Mouse (Mus musculus) liver, adult 2 months (tissue): ENCODE data around the gene Traf2. TPM values are rescaled to one million over a fixed set of nuclear protein-coding genes. Genes with fewer than 3 reads are reported as not detected.
A peak's percentile ranks its signal among the peaks of the same experiment; 100 is the strongest.

Experiments
- DNase-seq: peaks from one replicate; pipeline ENCODE4 v3.0.0-alpha.2; 2011; ENCODE audit warnings: low read depth, low spot score; ENCODE audit errors: extremely low read depth
- H3K27ac ChIP-seq: fragments of 200-500 bp; replicated peaks from 2 replicates; pipeline ENCODE4 v1.5.1; 2012; ENCODE audit warnings: low read depth, mild to moderate bottlenecking, control low read depth, inconsistent platforms, low read length; ENCODE audit not compliant: insufficient read depth
- H3K27me3 ChIP-seq: fragments of 200-500 bp; 2 replicates; pipeline ENCODE4 v1.6.1; 2012; ENCODE audit warnings: mild to moderate bottlenecking, moderate library complexity, low read length, inconsistent platforms; ENCODE audit not compliant: control insufficient read depth, insufficient read depth
- H3K36me3 ChIP-seq: fragments of 200-500 bp; 2 replicates; pipeline ENCODE4 v1.6.1; 2012; ENCODE audit warnings: low read length, inconsistent platforms; ENCODE audit not compliant: control insufficient read depth, insufficient read depth
- H3K4me1 ChIP-seq: fragments of 200-500 bp; 2 replicates; pipeline ENCODE4 v1.6.1; 2011; ENCODE audit warnings: low read length; ENCODE audit not compliant: control insufficient read depth, insufficient read depth
- H3K4me3 ChIP-seq: fragments of 200-500 bp; 2 replicates; pipeline ENCODE4 v1.5.1; 2011; ENCODE audit warnings: low read depth, mild to moderate bottlenecking, control low read depth, low read length, moderate library complexity; ENCODE audit not compliant: insufficient read depth
- H3K79me2 ChIP-seq: fragments of 200-500 bp; 2 replicates; pipeline ENCODE4 v1.6.1; 2012; ENCODE audit warnings: inconsistent platforms, mild to moderate bottlenecking, low read length, moderate library complexity; ENCODE audit not compliant: control insufficient read depth, insufficient read depth
- H3K9ac ChIP-seq: fragments of 200-500 bp; 2 replicates; pipeline ENCODE4 v1.6.1; 2012; ENCODE audit warnings: low read depth, mild to moderate bottlenecking, control low read depth, inconsistent platforms, low read length
- CTCF ChIP-seq: fragments of 200-500 bp; IDR thresholded peaks from 2 replicates; pipeline ENCODE4 v1.5.1; 2011; ENCODE audit warnings: low read depth, low read length, control low read depth
- POLR2A ChIP-seq: fragments of 200-500 bp; IDR thresholded peaks from 2 replicates; pipeline ENCODE4 v1.6.1; 2011; ENCODE audit warnings: low read length, control low read depth; ENCODE audit not compliant: insufficient read depth; ENCODE audit errors: extremely low read depth
- WGBS: fragments of 180-500 bp; shearing (Covaris S2); methylation state at CpG from one replicate; pipeline ENCODE4 v1.1.7; 2018; 5-methylcytosine and 5-hydroxymethylcytosine counted together
- polyA plus RNA-seq: library from polyadenylated mRNA; depleted of rRNA; stranded (reverse); fragments of >200 nt; gene quantifications from 2 replicates; pipeline ENCODE4 v1.2.3, GENCODE M21; 2012
- total RNA-seq: library from RNA; depleted of rRNA; stranded (reverse); fragments of >200 nt; gene quantifications from 2 replicates; pipeline ENCODE4 v1.2.3, GENCODE M21; 2014

The Traf2 gene
- total and polyA plus RNA-seq, 2 experiments: 4.0 to 9.9 TPM

GRCm38 (mm10) chr2:25551186-25551585, 4.4 kb upstream of the Traf2 start:
- Histone ChIP-seq H3K27ac (no peak overlapping the region), H3K27me3 (no peaks in the 10 kb centered on the region), H3K4me3 (no peak overlapping the region), H3K9ac (no peak overlapping the region), H3K36me3 (no peaks in the 10 kb centered on the region), H3K4me1 (no peaks in the 10 kb centered on the region), H3K79me2 (peaks cover 2% of the 10 kb centered on the region)
- 28% methylated on average over 5 of the region's 5 CpGs for WGBS
- TF ChIP-seq POLR2A: no peak
- peak; percentile 81 for TF ChIP-seq CTCF
- peak; percentile 63 for DNase-seq

GRCm38 (mm10) chr2:25549021-25549991, 2.6 kb upstream of the Traf2 start:
- Histone ChIP-seq H3K27me3 (no peaks in the 10 kb centered on the region), H3K4me1 (peaks cover 5% of the 10 kb centered on the region)

GRCm38 (mm10) chr2:25545996-25546810, 537 bp downstream of the Traf2 start:
- Histone ChIP-seq H3K9ac (peak overlapping the region; percentile 80), H3K27ac (peak overlapping the region; percentile 80), H3K36me3 (no peaks in the 10 kb centered on the region), H3K4me1 (peaks cover 5% of the 10 kb centered on the region), H3K27me3 (no peaks in the 10 kb centered on the region), H3K79me2 (peaks cover 24% of the 10 kb centered on the region), H3K4me3 (peak overlapping the region; percentile 68)
- WGBS: 2% methylated on average over 43 of the region's 43 CpGs
- peak; percentile 52 for DNase-seq
- TF ChIP-seq CTCF (no peak), POLR2A (no peak)

More at GRCm38 (mm10) chr2:25549021-25549991, 2.6 kb upstream of the Traf2 start:
- peaks cover 19% of the 10 kb centered on the region for H3K79me2 ChIP-seq
- 77% methylated on average over 9 of the region's 9 CpGs for WGBS
- H3K4me3 ChIP-seq: no peak overlapping the region
- no peaks in the 10 kb centered on the region for H3K36me3 ChIP-seq
- TF ChIP-seq POLR2A (no peak), CTCF (no peak)
- no peak for DNase-seq
- no peak overlapping the region for H3K27ac ChIP-seq
- H3K9ac ChIP-seq: no peak overlapping the region

GRCm38 (mm10) chr2:25541644-25542367, 4.9 kb downstream of the Traf2 start:
- DNase-seq: no peak
- Histone ChIP-seq H3K27me3 (no peaks in the 10 kb centered on the region), H3K36me3 (peaks cover 10% of the 10 kb centered on the region), H3K4me3 (no peak overlapping the region), H3K9ac (no peak overlapping the region), H3K79me2 (peaks cover 24% of the 10 kb centered on the region), H3K4me1 (peaks cover 5% of the 10 kb centered on the region), H3K27ac (no peak overlapping the region)
- WGBS: 84% methylated on average over 10 of the region's 10 CpGs
- TF ChIP-seq CTCF (no peak), POLR2A (no peak)

GRCm38 (mm10) chr2:25540541-25540948, 6.2 kb downstream of the Traf2 start:
- H3K36me3 ChIP-seq: peaks cover 16% of the 10 kb centered on the region
- DNase-seq: no peak
- 65% methylated on average over 4 of the region's 4 CpGs for WGBS
- TF ChIP-seq CTCF (no peak), POLR2A (no peak)
- no peak overlapping the region for H3K4me3 ChIP-seq
- no peak overlapping the region for H3K9ac ChIP-seq
- H3K27me3 ChIP-seq: no peaks in the 10 kb centered on the region
- peaks cover 15% of the 10 kb centered on the region for H3K79me2 ChIP-seq
- no peak overlapping the region for H3K27ac ChIP-seq
- no peaks in the 10 kb centered on the region for H3K4me1 ChIP-seq
